9 mouse cellular contexts compared by ENCODE assay signal in the genomic region with DNA sequence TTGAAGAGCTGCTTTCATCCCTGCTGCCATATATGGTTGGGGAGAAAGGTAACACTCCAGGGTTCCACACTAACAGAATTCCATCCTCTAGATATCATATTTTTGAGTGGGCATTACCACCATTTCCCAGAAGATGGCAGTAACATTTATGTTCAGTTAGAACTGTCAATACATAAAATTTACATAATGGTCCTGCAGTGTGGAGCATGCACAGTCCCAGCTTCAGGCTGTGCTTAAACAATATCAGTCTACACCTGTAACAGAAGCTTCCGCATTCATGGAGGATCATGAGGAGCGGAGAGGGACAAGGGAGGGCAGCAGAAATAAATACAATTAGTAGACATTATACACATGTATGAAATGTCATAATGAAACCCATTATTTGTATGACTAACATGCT.
DNase-seq lines count a peak whose midpoint lies in the region; ATAC-seq and TF ChIP-seq lines count a peak whose summit lies in the region.
"Had no signal": no experiment of that assay in that cellular context is flagged by ENCODE, and none has a peak within 500 bp of the region (broad histone marks: within the 10 kb centered on the region; RNA-seq: fewer than 3 reads in every experiment).

No protein-coding gene starts in this region.

- in situ Hi-C loops in CH12.LX (cut with MboI; ENCODE audit: low pct_ligation_motif_present, low pct_unique_long_range_greater_than_20kb, low sequenced_read_pairs): no loop called here

- no peak overlapping the region for H3K27ac ChIP-seq in kidney, postnatal 0 days
- H3K27ac ChIP-seq in CH12.LX (ENCODE audit: insufficient read depth, low read depth): no peak overlapping the region
- H3K27ac ChIP-seq: embryonic facial prominence, embryonic 12.5 days had no signal

- no peak for TF ChIP-seq POLR2A in CH12.LX (IDR thresholded peaks at IDR 0.05; ENCODE audit: low read depth, low read length)

- peak; percentile 52; the same call in 1 of the 2 replicates for TF ChIP-seq CTCF in kidney, postnatal 0 days (IDR thresholded peaks at IDR 0.05; ENCODE audit: low read depth)
- peak in 1 of 2 experiments; percentile 52; a peak in 2 of 4 replicates for TF ChIP-seq CTCF in CH12.LX (conservative IDR thresholded peaks at IDR 0.05 in 1 of 2, IDR thresholded peaks at IDR 0.05 in 1 of 2; ENCODE audit: low read depth in 2 of 2, low read length in 2 of 2)

- H3K79me2 ChIP-seq in CH12.LX (replicated peaks; ENCODE audit: control insufficient read depth, extremely low read depth, insufficient read depth, poor library complexity, severe bottlenecking): no peaks in the 10 kb centered on the region

- H3K9me3 ChIP-seq in kidney, postnatal 0 days (replicated peaks; ENCODE audit: low read length): no peaks in the 10 kb centered on the region
- H3K9me3 ChIP-seq in CH12.LX (replicated peaks; ENCODE audit: low read length): no peaks in the 10 kb centered on the region
- H3K9me3 ChIP-seq: embryonic facial prominence, embryonic 12.5 days had no signal

- dilution Hi-C loops in CH12.LX (cut with MboI; ENCODE audit: extremely low pct_ligation_motif_present, extremely low pct_unique_long_range_greater_than_20kb, low sequenced_read_pairs): no loop called here

- no peak for TF ChIP-seq EP300 in CH12.LX (IDR thresholded peaks at IDR 0.05; ENCODE audit: low read length)

- H3K4me2 ChIP-seq in kidney, postnatal 0 days (ENCODE audit: low read length): no peak overlapping the region
- H3K4me2 ChIP-seq in CH12.LX (ENCODE audit: insufficient read depth, low read depth, poor library complexity, severe bottlenecking): no peak overlapping the region
- H3K4me2 ChIP-seq: embryonic facial prominence, embryonic 12.5 days had no signal

- no peaks in the 10 kb centered on the region for H3K36me3 ChIP-seq in kidney, postnatal 0 days (ENCODE audit: insufficient read depth, low read length)
- H3K36me3 ChIP-seq in CH12.LX (replicated peaks in 1 of 2; ENCODE audit: control insufficient read depth in 1 of 2, insufficient read depth in 1 of 2, low read length in 1 of 2): no peaks in the 10 kb centered on the region
- H3K36me3 ChIP-seq: embryonic facial prominence, embryonic 12.5 days had no signal

- no peak for ATAC-seq in kidney, postnatal 0 days (replicated peaks; ENCODE audit: low FRiP score, low read depth)
- 0 out of 2 replicates have a peak, but pooled peaks have one; percentile 47 for ATAC-seq in common myeloid progenitor, adult 5-6 weeks (replicated peaks; ENCODE audit: low read depth, poor library complexity, severe bottlenecking)
- no peak for ATAC-seq in CD4-positive, CD25-positive, alpha-beta regulatory T cell, adult 4 months

- H3K27me3 ChIP-seq in kidney, postnatal 0 days (ENCODE audit: insufficient read depth, low read length): no peaks in the 10 kb centered on the region
- no peaks in the 10 kb centered on the region for H3K27me3 ChIP-seq in CH12.LX (replicated peaks)
- H3K27me3 ChIP-seq: embryonic facial prominence, embryonic 12.5 days had no signal

- no peak overlapping the region for H3K4me3 ChIP-seq in kidney, postnatal 0 days (replicated peaks; ENCODE audit: low read depth, low read length)
- no peak overlapping the region for H3K4me3 ChIP-seq in CH12.LX (replicated peaks in 1 of 3; ENCODE audit: low read depth in 2 of 3, low read length in 2 of 3, poor library complexity in 1 of 3)
- H3K4me3 ChIP-seq: embryonic facial prominence, embryonic 12.5 days had no signal

- no peaks in the 10 kb centered on the region for H3K4me1 ChIP-seq in kidney, postnatal 0 days (replicated peaks; ENCODE audit: insufficient read depth, low read length)
- no peaks in the 10 kb centered on the region for H3K4me1 ChIP-seq in CH12.LX (ENCODE audit: control insufficient read depth in 1 of 2, insufficient read depth in 2 of 2)

- peak; percentile 3 for DNase-seq in kidney, postnatal 0 days (ENCODE audit: low spot score)
- no peak for DNase-seq in kidney, adult 11 months
- DNase-seq in CH12.LX (ENCODE audit: extremely low read depth): peak; percentile 27
- DNase-seq in mesoderm, embryonic 11.5 days (ENCODE audit: low read depth, low spot score): peak; percentile 17
- no peak for DNase-seq in kidney, postnatal 25 days
- DNase-seq in cerebellum, adult 8-10 months: no peak

- peak; percentile 10 for TF ChIP-seq RAD21 in CH12.LX (IDR thresholded peaks at IDR 0.05; ENCODE audit: low read depth, low read length)

- H3K9ac ChIP-seq in kidney, postnatal 0 days (ENCODE audit: low read depth, low read length): no peak overlapping the region
- no peak overlapping the region for H3K9ac ChIP-seq in CH12.LX (ENCODE audit: insufficient read depth, low read depth)
- H3K9ac ChIP-seq: embryonic facial prominence, embryonic 12.5 days had no signal

- WGBS in kidney, postnatal 0 days: 97% methylated on average over 2 of the region's 2 CpGs

TF ChIP-seq in CH12.LX, 34 proteins besides CTCF, POLR2A, EP300 and RAD21:
- TF ChIP-seq SMC3 (IDR thresholded peaks at IDR 0.05; ENCODE audit: low read depth, low read length): peak; percentile 45; the same call in 1 of the 2 replicates
- no peak for TF ChIP-seq UBTF (IDR thresholded peaks at IDR 0.05; ENCODE audit: low read depth, low read length)

Comparison
In these comparisons a context has a peak if more than half of its experiments do, and no peak if none do; other contexts are left out.
1. DNase-seq: peak in kidney, postnatal 0 days (single experiment), CH12.LX (single experiment) and mesoderm, embryonic 11.5 days (single experiment); none in kidney, adult 11 months (single experiment), kidney, postnatal 25 days (0 of 2) and cerebellum, adult 8-10 months (single experiment).